Mouse (Mus musculus) intestine, postnatal 0 days (tissue): ENCODE results near the gene Garem2. TPM values are rescaled to one million over a fixed set of nuclear protein-coding genes. Genes with fewer than 3 reads are reported as not detected.

Experiments used
- ATAC-seq: fragments of 200-750 bp; cut with Nextera tagmentation; 2 replicates; pipeline ENCODE4 v1.8.0; 2017; ENCODE audit warnings: mild to moderate bottlenecking, moderate TSS enrichment, moderate library complexity
- H3K27ac ChIP-seq: fragments of 300-500 bp; sonication (generic); 2 replicates; pipeline ENCODE4 v1.5.1; 2014; ENCODE audit warnings: mild to moderate bottlenecking, low read depth, low read length, moderate library complexity
- H3K27me3 ChIP-seq: fragments of 300-500 bp; sonication (generic); replicated peaks from 2 replicates; pipeline ENCODE4 v1.6.1; 2014; ENCODE audit warnings: low read length, mixed read lengths; ENCODE audit not compliant: control insufficient read depth, insufficient read depth
- H3K36me3 ChIP-seq: fragments of 300-500 bp; sonication (generic); 2 replicates; pipeline ENCODE4 v1.6.1; 2014; ENCODE audit warnings: mild to moderate bottlenecking, moderate library complexity; ENCODE audit not compliant: control insufficient read depth, insufficient read depth
- H3K4me1 ChIP-seq: fragments of 300-500 bp; sonication (generic); replicated peaks from 2 replicates; pipeline ENCODE4 v1.6.1; 2014; ENCODE audit warnings: antibody characterized with exemption, low read length, mixed read lengths; ENCODE audit not compliant: control insufficient read depth, insufficient read depth
- H3K4me2 ChIP-seq: fragments of 300-500 bp; sonication (generic); replicated peaks from 2 replicates; pipeline ENCODE4 v1.6.1; 2014; ENCODE audit warnings: low read depth, mild to moderate bottlenecking, moderate library complexity
- H3K4me3 ChIP-seq: fragments of 300-500 bp; sonication (generic); 2 replicates; pipeline ENCODE4 v1.5.1; 2014; ENCODE audit warnings: low read depth, low read length
- H3K9ac ChIP-seq: fragments of 300-500 bp; sonication (generic); 2 replicates; pipeline ENCODE4 v1.6.1; 2014; ENCODE audit warnings: mild to moderate bottlenecking, low read depth, low read length
- H3K9me3 ChIP-seq: fragments of 300-500 bp; sonication (generic); 2 replicates; pipeline ENCODE4 v1.6.1; 2016; ENCODE audit warnings: mixed run types; ENCODE audit not compliant: control insufficient read depth
- CTCF ChIP-seq: sonication (generic); IDR thresholded peaks from 2 replicates; pipeline ENCODE4 v1.5.1; 2016; ENCODE audit warnings: low read depth, mild to moderate bottlenecking, control low read depth, antibody characterized with exemption, moderate library complexity
- WGBS: fragments of 180-500 bp; shearing (Covaris S2); extraction: QIAGEN DNeasy Blood & Tissue Kit; methylation state at CpG from one replicate; pipeline ENCODE4 v1.1.7; 2014; 5-methylcytosine and 5-hydroxymethylcytosine counted together
- polyA plus RNA-seq: library from polyadenylated mRNA; unstranded; fragments of >200 nt; fragmentation: Nextera tagmentation; extraction: Ambion mirVana; gene quantifications from 2 replicates; pipeline ENCODE4 v1.2.1, GENCODE M21; 2015

Garem2 gene
- polyA plus RNA-seq, 1 experiment from 2014 or later = 0.20 TPM

GRCm38 (mm10) chr5:30113881-30114760 lies 9.2 kb downstream of the Garem2 start:
- TF ChIP-seq CTCF = peak; percentile 81
- Histone ChIP-seq H3K36me3 (peaks cover 7% of the 10 kb centered on the region), H3K4me2 (peak overlapping the region; percentile 95), H3K9ac (0 out of 2 replicates have a peak overlapping the region, but pooled peaks have one; percentile 40), H3K9me3 (no peaks in the 10 kb centered on the region), H3K27me3 (peaks cover 7% of the 10 kb centered on the region), H3K4me3 (peak overlapping the region; percentile 52), H3K27ac (no peak overlapping the region), H3K4me1 (0 out of 2 replicates have a peak, but pooled peaks cover 3% of the 10 kb centered on the region)
- ATAC-seq = peak; percentile 32
- WGBS = 2% methylated on average over 102 of the region's 103 CpGs

- H3K9me3 ChIP-seq = no peaks in the 10 kb centered on the region
- no peak for ATAC-seq
- H3K27me3 ChIP-seq = peaks cover 7% of the 10 kb centered on the region
- no peak overlapping the region for H3K27ac ChIP-seq
- 1% methylated on average over 28 of the region's 28 CpGs for WGBS
- H3K36me3 ChIP-seq = peaks cover 13% of the 10 kb centered on the region
- H3K4me2 ChIP-seq = peak overlapping the region; percentile 95
- H3K4me1 ChIP-seq = 0 out of 2 replicates have a peak, but pooled peaks cover 3% of the 10 kb centered on the region
- peak overlapping the region; percentile 52 for H3K4me3 ChIP-seq
- H3K9ac ChIP-seq = 0 out of 2 replicates have a peak overlapping the region, but pooled peaks have one; percentile 40
- no peak for TF ChIP-seq CTCF
Measured at GRCm38 (mm10) chr5:30114761-30115140, 9.8 kb downstream of the Garem2 start.

GRCm38 (mm10) chr5:30115718-30116117 lies 10.8 kb downstream of the Garem2 start:
- Histone ChIP-seq H3K4me2 (no peak overlapping the region), H3K36me3 (peaks cover 23% of the 10 kb centered on the region), H3K9me3 (no peaks in the 10 kb centered on the region), H3K27me3 (peaks cover 7% of the 10 kb centered on the region), H3K4me1 (0 out of 2 replicates have a peak, but pooled peaks cover 6% of the 10 kb centered on the region), H3K4me3 (no peak overlapping the region), H3K27ac (no peak overlapping the region), H3K9ac (no peak overlapping the region)
- 43% methylated on average over 10 of the region's 10 CpGs for WGBS
- peak; percentile 50 for TF ChIP-seq CTCF
- ATAC-seq = no peak

- WGBS = 72% methylated on average over 1 of the region's 1 CpGs
- Histone ChIP-seq H3K9me3 (no peaks in the 10 kb centered on the region), H3K4me1 (0 out of 2 replicates have a peak, but pooled peaks cover 3% of the 10 kb centered on the region), H3K4me3 (no peak overlapping the region), H3K27ac (no peak overlapping the region), H3K36me3 (peaks cover 46% of the 10 kb centered on the region), H3K4me2 (no peak overlapping the region), H3K9ac (no peak overlapping the region), H3K27me3 (peaks cover 7% of the 10 kb centered on the region)
- TF ChIP-seq CTCF = no peak
- ATAC-seq = no peak
Measured at GRCm38 (mm10) chr5:30118018-30118417, 13.1 kb downstream of the Garem2 start.

GRCm38 (mm10) chr5:30119163-30119562 lies 14.2 kb downstream of the Garem2 start:
- Histone ChIP-seq H3K36me3 (peaks cover 57% of the 10 kb centered on the region), H3K27ac (no peak overlapping the region), H3K4me1 (0 out of 2 replicates have a peak, but pooled peaks cover 3% of the 10 kb centered on the region), H3K4me2 (no peak overlapping the region), H3K4me3 (no peak overlapping the region), H3K9ac (no peak overlapping the region), H3K9me3 (no peaks in the 10 kb centered on the region), H3K27me3 (peaks cover 7% of the 10 kb centered on the region)
- TF ChIP-seq CTCF = no peak
- WGBS = 68% methylated on average over 6 of the region's 6 CpGs
- ATAC-seq = no peak

GRCm38 (mm10) chr5:30120106-30120505 lies 15.1 kb downstream of the Garem2 start:
- peaks cover under 1% of the 10 kb centered on the region; the same call in 1 of the 2 replicates for H3K27me3 ChIP-seq

More at GRCm38 (mm10) chr5:30120106-30120505, 15.1 kb downstream of the Garem2 start:
- 53% methylated on average over 7 of the region's 7 CpGs for WGBS
- 0 out of 2 replicates have a peak, but pooled peaks have one; percentile 24 for TF ChIP-seq CTCF
- Histone ChIP-seq H3K4me2 (no peak overlapping the region), H3K9me3 (no peaks in the 10 kb centered on the region), H3K36me3 (peaks cover 67% of the 10 kb centered on the region), H3K4me3 (no peak overlapping the region), H3K9ac (no peak overlapping the region), H3K27ac (peak overlapping the region; percentile 5; the same call in 1 of the 2 replicates), H3K4me1 (0 out of 2 replicates have a peak, but pooled peaks cover 3% of the 10 kb centered on the region)
- peak; percentile 91 for ATAC-seq
